Mouse (Mus musculus): ENCODE measurements around the gene Tmem54.

- TF ChIP-seq CTCF (IDR thresholded peaks at IDR 0.05; ENCODE audit: control insufficient read depth, insufficient read depth, low read length) (no peak), POLR2A (IDR thresholded peaks at IDR 0.05; ENCODE audit: borderline replicate concordance, control insufficient read depth, low read depth, low read length) (no peak)
These were observed 34.3 kb downstream of the Tmem54 start for GRCm38 (mm10) chr4:129139642-129140041.
